Mouse (Mus musculus): ENCODE data around the gene Ptch1. TPM values are rescaled to one million over a fixed set of nuclear protein-coding genes. Genes with fewer than 3 reads are reported as not detected.

Ptch1 gene
- polyA plus RNA-seq, 1 experiment from 2014 or later = 21.0 TPM

DNA sequence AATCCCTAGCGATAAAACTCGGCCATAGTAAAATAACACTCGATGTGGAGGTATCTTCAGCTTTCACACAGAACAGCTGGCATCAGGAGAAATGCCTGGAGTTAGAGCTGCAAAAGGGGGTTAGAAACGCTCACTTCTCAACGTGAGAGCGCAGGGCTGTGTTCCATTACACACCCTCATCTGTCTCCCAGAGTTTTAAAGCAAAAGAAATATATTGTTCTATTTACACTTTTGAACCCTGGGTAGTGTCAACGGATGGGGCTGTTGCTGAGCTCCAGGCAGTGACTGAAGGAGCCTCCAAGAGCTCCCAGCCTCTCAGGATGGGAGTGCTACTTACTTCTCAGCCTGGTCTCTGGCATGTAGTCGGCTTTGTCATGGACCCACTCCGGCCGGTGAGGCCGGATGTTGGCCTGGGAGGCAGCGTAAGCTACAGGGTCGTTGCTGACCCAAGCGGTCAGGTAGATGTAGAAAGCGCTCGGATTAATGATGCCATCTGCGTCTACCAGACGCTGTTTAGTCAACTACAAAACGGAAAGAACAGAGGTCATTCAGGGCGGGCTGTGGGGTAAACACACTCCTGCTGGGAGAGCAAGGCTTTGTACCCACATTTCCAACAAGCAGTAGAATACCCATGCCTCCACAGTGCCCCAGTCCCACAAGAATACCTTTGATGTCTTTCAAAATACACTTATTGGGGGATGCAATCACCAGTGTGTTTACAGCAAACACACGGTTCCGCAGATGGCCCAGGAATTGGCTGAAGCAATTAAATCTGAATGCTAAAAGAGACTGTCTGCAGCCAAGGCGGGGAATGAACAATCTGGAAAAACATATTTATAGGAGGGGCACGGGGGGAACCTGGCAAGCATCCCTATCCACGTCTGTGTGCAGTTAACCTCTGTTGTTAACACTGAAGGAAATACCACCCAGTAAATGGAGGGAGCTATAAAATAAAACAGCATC, 48.5 kb downstream of the Ptch1 start:
- Histone ChIP-seq H3K4me3 (no peak overlapping the region), H3K9me3 (no peaks in the 10 kb centered on the region), H3K4me1 (peaks cover 78% of the 10 kb centered on the region), H3K27me3 (ENCODE audit: poor library complexity, severe bottlenecking) (peaks cover 13% of the 10 kb centered on the region; the same call in 1 of the 2 replicates), H3K27ac (peak overlapping the region; percentile 48; the same call in 1 of the 2 replicates), H3K36me3 (replicated peaks) (peaks cover 98% of the 10 kb centered on the region)
- DNase-seq (ENCODE audit: extremely low spot score, low spot score) = no peak
- WGBS = 71% methylated on average over 25 of the region's 25 CpGs

DNA sequence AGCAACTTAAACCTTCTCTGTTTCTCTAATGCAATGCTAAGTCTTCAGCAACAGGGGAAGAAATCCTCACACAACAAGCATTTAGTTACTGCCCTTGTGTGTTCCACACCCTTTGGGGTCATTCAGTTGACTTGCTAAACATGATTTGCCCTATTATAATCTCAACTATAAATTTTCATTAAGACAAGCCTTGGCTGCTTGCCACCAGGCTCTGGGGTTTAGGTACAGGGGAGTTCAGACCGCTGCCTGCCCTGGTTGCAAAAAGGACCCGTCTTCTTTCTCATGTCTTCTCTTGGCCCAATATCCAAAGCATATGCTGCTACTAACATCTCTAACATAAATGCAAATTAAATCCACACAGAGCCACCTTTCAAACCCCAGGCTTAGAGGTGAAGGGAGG, 49.3 kb downstream of the Ptch1 start:
- Histone ChIP-seq H3K4me3 (no peak overlapping the region), H3K4me1 (peaks cover 72% of the 10 kb centered on the region), H3K9me3 (no peaks in the 10 kb centered on the region), H3K36me3 (replicated peaks) (peaks cover 98% of the 10 kb centered on the region), H3K27me3 (ENCODE audit: poor library complexity, severe bottlenecking) (peaks cover 13% of the 10 kb centered on the region; the same call in 1 of the 2 replicates), H3K27ac (no peak overlapping the region)
- no peak for DNase-seq (ENCODE audit: extremely low spot score, low spot score)
- WGBS = 90% methylated on average over 2 of the region's 2 CpGs

DNA sequence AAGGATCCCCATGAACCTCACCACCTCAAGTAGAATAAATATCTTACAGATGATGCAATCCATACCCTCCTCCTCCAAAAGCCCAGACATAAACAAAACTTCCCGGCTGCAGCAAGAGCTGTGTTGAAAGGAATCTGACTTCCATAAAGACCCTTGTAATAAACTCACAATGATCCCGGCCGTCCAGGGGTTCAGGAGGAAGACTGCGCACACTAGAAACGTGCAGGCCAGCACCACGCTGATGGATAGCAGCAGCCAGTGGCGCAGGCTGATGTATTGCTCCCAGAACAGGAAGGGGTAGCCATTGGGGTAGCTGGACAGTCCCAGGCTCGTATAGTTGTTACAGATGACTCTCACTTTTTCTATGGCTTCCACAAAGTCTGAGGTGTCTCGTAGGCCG, 50.6 kb downstream of the Ptch1 start:
- Histone ChIP-seq H3K4me3 (no peak overlapping the region), H3K9me3 (no peaks in the 10 kb centered on the region), H3K4me1 (peaks cover 60% of the 10 kb centered on the region), H3K27me3 (ENCODE audit: poor library complexity, severe bottlenecking) (peaks cover 12% of the 10 kb centered on the region; the same call in 1 of the 2 replicates), H3K36me3 (replicated peaks) (peaks cover 98% of the 10 kb centered on the region), H3K27ac (0 out of 2 replicates have a peak overlapping the region, but pooled peaks have one; percentile 20)
- WGBS = 83% methylated on average over 10 of the region's 10 CpGs
- no peak for DNase-seq (ENCODE audit: extremely low spot score, low spot score)

DNA sequence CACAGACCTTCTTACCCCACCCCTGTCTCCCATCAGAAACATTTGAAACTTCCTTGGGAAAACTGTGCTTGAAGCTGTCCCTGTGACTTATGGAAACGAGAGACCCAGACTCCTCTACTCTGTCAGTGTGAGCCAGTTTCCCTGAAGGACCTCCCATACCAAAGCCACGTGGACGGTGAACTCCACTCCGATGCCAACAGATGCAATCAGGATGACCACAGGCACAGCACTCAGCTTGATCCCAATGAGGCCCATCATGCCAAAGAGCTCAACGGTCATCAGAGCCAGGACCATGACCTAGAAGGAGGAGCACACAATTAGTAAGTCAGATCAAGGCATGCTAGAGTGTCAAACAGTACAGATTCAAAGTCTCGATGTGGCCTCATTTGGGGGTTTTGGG, 53.3 kb downstream of the Ptch1 start:
- 93% methylated on average over 6 of the region's 6 CpGs for WGBS

DNA sequence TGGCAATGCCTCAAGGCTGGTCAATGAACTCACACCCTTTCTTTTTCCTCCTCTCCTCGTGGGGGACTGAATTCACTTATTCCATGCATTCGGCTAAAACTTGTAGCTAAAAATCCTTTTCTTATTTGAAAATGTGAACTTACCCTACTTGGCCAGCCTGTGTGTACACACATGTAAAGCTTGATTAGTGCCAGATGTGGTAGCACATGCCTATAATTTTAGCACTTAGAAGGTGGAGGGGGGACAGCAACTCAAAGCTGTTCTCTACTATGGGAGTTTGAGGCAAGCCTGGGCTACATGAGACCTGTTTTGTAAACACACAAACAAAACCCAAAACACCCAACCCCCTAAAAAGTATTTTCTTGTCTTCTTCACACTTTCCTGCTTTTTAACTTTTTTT, 56.9 kb downstream of the Ptch1 start:
- Histone ChIP-seq H3K27me3 (ENCODE audit: poor library complexity, severe bottlenecking) (no peaks in the 10 kb centered on the region), H3K36me3 (replicated peaks) (peaks cover 98% of the 10 kb centered on the region), H3K9me3 (no peaks in the 10 kb centered on the region), H3K4me3 (no peak overlapping the region), H3K4me1 (peaks cover 53% of the 10 kb centered on the region), H3K27ac (no peak overlapping the region)
- no peak for DNase-seq (ENCODE audit: extremely low spot score, low spot score)
- 92% methylated on average over 2 of the region's 2 CpGs for WGBS

More for the DNA sequence above, 53.3 kb downstream of the Ptch1 start:
- H3K9me3 ChIP-seq = no peaks in the 10 kb centered on the region
- DNase-seq (ENCODE audit: extremely low spot score, low spot score) = no peak
- no peaks in the 10 kb centered on the region for H3K27me3 ChIP-seq (ENCODE audit: poor library complexity, severe bottlenecking)
- peaks cover 48% of the 10 kb centered on the region for H3K4me1 ChIP-seq
- H3K4me3 ChIP-seq = no peak overlapping the region
- peaks cover 98% of the 10 kb centered on the region for H3K36me3 ChIP-seq (replicated peaks)
- H3K27ac ChIP-seq = no peak overlapping the region

DNA sequence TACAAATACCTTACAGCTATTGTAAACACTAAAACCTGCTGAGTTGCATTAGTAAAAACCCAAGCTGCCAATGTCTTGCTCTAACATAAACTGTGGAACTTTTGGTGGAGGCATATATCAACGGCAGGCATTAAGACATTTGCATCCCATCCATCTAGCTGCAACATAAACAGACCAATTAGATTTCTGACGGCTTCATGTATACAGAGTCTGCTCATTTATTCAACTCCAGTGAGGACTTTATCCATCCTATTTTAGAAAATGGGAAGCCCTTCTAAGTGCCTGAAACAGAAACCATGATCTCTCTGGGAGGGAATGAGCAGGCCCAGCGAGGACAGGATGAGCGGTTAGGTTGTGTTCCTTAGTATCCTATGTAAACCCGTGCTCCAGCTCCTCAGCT, 57.9 kb downstream of the Ptch1 start:
- no peak for DNase-seq (ENCODE audit: extremely low spot score, low spot score)
- Histone ChIP-seq H3K4me3 (peak overlapping the region; percentile 13; the same call in 1 of the 2 replicates), H3K9me3 (no peaks in the 10 kb centered on the region), H3K36me3 (replicated peaks) (peaks cover 100% of the 10 kb centered on the region), H3K27me3 (ENCODE audit: poor library complexity, severe bottlenecking) (no peaks in the 10 kb centered on the region), H3K4me1 (peaks cover 63% of the 10 kb centered on the region), H3K27ac (peak overlapping the region; percentile 85)
- 80% methylated on average over 5 of the region's 5 CpGs for WGBS

DNA sequence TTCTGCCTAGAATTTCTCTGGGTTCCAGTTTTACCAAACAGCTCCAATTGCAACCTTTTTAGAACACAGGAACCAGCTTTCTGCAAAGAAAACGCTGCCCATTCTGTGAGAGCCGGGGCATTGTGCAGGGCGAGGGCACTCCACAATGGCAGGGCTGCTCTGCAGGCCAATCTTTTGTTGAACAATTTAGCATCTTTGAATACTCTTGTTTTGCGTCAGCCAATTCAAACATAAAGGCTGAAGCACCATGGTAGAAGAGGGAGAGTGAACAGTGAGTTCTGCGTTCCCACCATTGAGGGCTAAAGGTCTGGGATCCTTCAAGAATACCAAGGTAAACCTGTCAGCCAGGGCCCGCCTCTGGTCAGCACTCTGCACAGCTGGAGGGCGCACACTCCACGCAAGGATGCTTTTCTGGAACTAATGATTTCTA, 58.5 kb downstream of the Ptch1 start:
- Histone ChIP-seq H3K27me3 (ENCODE audit: poor library complexity, severe bottlenecking) (no peaks in the 10 kb centered on the region), H3K4me3 (peak overlapping the region; percentile 13; the same call in 1 of the 2 replicates), H3K4me1 (peaks cover 63% of the 10 kb centered on the region), H3K9me3 (no peaks in the 10 kb centered on the region), H3K27ac (peak overlapping the region; percentile 85), H3K36me3 (replicated peaks) (peaks cover 100% of the 10 kb centered on the region)
- 31% methylated on average over 8 of the region's 8 CpGs for WGBS
- DNase-seq (ENCODE audit: extremely low spot score, low spot score) = peak; percentile 56

DNA sequence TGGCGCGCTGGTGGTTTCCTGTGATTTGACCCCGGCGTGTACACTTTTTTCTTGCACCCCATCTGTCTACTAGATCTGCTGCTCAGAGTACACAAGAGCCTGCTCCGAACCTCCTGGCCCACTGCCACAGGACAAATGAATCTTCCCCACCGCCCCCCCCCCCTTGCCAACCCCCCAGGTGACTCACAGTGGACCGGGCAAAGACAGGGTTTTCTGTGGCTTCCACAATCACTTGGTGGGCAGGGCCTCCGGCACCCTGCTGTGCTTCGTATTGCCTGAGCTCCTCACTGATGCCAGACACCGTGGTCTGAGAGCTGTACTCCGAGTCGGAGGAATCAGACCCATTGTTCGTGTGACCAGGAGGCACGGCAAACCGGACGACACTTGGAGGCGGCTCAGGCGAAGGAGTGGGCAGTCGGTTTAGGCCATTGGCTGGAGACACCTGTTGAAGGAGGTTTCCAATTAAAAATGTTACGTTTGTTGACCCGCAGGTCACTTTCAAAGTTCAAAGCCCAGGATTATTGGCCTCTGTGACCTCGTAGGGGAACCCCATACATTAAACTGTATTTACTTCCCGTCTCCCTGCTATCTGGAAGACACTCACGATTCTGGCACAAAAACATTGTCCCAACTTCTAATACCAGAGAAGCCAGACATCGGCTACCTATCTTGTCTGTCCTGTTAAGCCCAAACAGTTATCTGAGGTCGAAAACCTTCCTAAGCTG, 59.9 kb downstream of the Ptch1 start:
- WGBS = 53% methylated on average over 26 of the region's 26 CpGs
- H3K9me3 ChIP-seq = no peaks in the 10 kb centered on the region
- peaks cover 61% of the 10 kb centered on the region for H3K4me1 ChIP-seq
- DNase-seq (ENCODE audit: extremely low spot score, low spot score) = no peak
- no peak overlapping the region for H3K4me3 ChIP-seq
- peaks cover 100% of the 10 kb centered on the region for H3K36me3 ChIP-seq (replicated peaks)
- no peaks in the 10 kb centered on the region for H3K27me3 ChIP-seq (ENCODE audit: poor library complexity, severe bottlenecking)
- H3K27ac ChIP-seq = peak overlapping the region; percentile 85

DNA sequence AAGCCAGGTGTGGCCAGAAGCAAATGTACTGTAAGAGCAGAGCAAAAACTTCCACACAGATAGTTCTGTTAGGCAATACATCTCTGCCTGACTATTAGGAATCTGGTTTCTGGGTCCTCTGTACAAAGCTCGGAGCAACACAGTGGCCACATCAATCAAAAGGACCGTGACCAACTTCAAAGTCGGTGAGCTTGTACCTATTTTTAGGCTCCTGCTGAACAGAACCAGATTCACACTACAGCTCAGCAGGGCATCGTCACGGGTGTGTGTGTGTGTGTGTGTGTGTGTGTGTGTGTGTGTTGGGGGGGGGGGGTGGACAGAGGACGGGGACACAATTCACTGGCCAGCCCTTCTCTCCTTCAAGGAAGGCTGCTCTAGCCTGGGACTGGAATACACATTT, 61.0 kb downstream of the Ptch1 start:
- H3K27me3 ChIP-seq (ENCODE audit: poor library complexity, severe bottlenecking) = no peaks in the 10 kb centered on the region
- H3K4me1 ChIP-seq = peaks cover 61% of the 10 kb centered on the region
- WGBS = 67% methylated on average over 6 of the region's 6 CpGs
- no peak for DNase-seq (ENCODE audit: extremely low spot score, low spot score)
- H3K4me3 ChIP-seq = no peak overlapping the region
- no peaks in the 10 kb centered on the region for H3K9me3 ChIP-seq
- H3K36me3 ChIP-seq (replicated peaks) = peaks cover 100% of the 10 kb centered on the region
- H3K27ac ChIP-seq = peak overlapping the region; percentile 85

DNA sequence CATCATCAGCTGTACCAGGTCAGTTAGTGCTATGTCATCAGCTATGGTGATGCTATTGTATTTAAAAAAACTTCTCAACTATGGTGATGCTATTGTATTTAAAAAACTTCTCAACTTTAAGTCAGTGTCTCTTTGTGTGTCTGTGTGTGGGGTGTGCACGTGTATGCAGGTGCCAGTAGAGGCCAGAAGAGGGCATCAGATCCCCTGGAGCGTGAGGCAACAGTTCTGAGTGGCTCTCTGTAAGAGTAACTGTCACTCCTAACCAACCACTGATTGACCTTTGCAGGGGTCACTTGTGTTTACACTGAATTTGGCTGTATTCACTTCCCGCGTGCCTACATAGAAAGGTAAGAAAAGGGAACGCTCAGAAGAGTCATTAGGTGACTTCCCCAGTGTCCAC, 65.6 kb downstream of the Ptch1 start:
- Histone ChIP-seq H3K9me3 (no peaks in the 10 kb centered on the region), H3K4me3 (no peak overlapping the region), H3K36me3 (replicated peaks) (peaks cover 64% of the 10 kb centered on the region), H3K4me1 (peaks cover 27% of the 10 kb centered on the region), H3K27ac (no peak overlapping the region), H3K27me3 (ENCODE audit: poor library complexity, severe bottlenecking) (no peaks in the 10 kb centered on the region)
- DNase-seq (ENCODE audit: extremely low spot score, low spot score) = no peak
- 92% methylated on average over 5 of the region's 5 CpGs for WGBS

DNA sequence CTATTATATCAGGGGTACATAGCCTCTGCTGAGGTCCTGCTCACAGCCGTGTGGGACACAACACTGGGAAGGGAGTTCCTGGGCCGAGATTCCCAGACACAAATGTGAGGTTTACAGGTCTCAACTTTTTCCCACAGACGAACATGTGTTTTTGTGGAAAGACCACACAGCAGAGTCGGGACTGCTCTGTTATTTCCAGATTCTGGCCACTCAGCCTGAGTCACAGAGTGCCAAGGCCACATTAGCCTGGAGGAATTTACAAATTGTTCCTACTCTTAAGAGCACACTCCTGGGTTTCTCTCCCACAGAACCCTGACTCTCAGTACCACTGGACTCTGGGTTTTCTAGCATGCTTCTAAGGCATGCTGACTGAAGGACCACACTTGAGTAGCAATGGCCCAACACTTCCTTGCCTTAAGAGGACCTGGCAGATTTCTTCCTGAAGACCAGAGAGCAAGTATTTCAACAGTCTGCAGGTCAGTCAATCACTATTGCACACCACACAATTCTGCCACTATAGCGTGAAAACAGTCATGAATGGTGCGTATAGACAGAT, 66.3 kb downstream of the Ptch1 start:
- Histone ChIP-seq H3K4me3 (no peak overlapping the region), H3K27ac (no peak overlapping the region), H3K4me1 (peaks cover 19% of the 10 kb centered on the region), H3K27me3 (ENCODE audit: poor library complexity, severe bottlenecking) (no peaks in the 10 kb centered on the region), H3K36me3 (replicated peaks) (peaks cover 56% of the 10 kb centered on the region), H3K9me3 (no peaks in the 10 kb centered on the region; the same call in 1 of the 2 replicates)
- 95% methylated on average over 6 of the region's 6 CpGs for WGBS
- no peak for DNase-seq (ENCODE audit: extremely low spot score, low spot score)

DNA sequence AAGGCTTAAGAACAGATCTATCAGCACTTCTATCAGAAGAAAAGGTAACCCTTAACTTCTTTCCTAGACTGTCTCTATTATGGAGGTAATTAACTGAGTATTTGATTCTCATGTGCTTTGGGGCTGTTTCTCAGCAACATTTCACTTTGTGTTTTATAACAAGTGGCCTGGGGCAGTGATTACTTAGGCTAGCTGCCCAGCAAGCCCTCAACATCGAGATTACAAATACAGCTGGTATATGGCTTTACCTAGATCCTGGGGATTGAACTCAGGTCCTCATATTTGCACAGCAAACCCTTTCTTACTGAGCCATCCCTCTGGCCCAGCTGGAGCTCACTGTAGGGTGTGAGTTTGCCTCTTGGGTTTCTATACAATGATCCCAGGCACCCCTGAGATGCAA, 67.0 kb downstream of the Ptch1 start:
- Histone ChIP-seq H3K27ac (no peak overlapping the region), H3K9me3 (no peaks in the 10 kb centered on the region; the same call in 1 of the 2 replicates), H3K27me3 (ENCODE audit: poor library complexity, severe bottlenecking) (no peaks in the 10 kb centered on the region), H3K4me1 (peaks cover 12% of the 10 kb centered on the region), H3K4me3 (no peak overlapping the region), H3K36me3 (replicated peaks) (peaks cover 49% of the 10 kb centered on the region)
- no peak for DNase-seq (ENCODE audit: extremely low spot score, low spot score)
- WGBS = 83% methylated on average over 1 of the region's 1 CpGs

Data from forebrain, embryonic 10.5 days (tissue).